Mouse (Mus musculus) hindbrain, embryonic 12.5 days (tissue): ENCODE results near the gene Gm17657. TPM values are rescaled to one million over a fixed set of nuclear protein-coding genes. Genes with fewer than 3 reads are reported as not detected.

Experiments used
- ATAC-seq: fragments of 200-750 bp; cut with Nextera tagmentation; 2 replicates; pipeline ENCODE4 v1.8.0; 2017; ENCODE audit warnings: moderate TSS enrichment; ENCODE audit not compliant: low FRiP score
- H3K27ac ChIP-seq: fragments of 300-500 bp; sonication (generic); 2 replicates; pipeline ENCODE4 v1.5.1; 2016; ENCODE audit warnings: mild to moderate bottlenecking
- H3K27me3 ChIP-seq: fragments of 300-500 bp; sonication (generic); 2 replicates; pipeline ENCODE4 v1.6.1; 2016; ENCODE audit warnings: mild to moderate bottlenecking
- H3K36me3 ChIP-seq: fragments of 300-500 bp; sonication (generic); 2 replicates; pipeline ENCODE4 v1.6.1; 2016; ENCODE audit warnings: mild to moderate bottlenecking
- H3K4me1 ChIP-seq: fragments of 300-500 bp; sonication (generic); 2 replicates; pipeline ENCODE4 v1.6.1; 2016
- H3K4me2 ChIP-seq: fragments of 300-500 bp; sonication (generic); replicated peaks from 2 replicates; pipeline ENCODE4 v1.6.1; 2016; ENCODE audit warnings: mild to moderate bottlenecking
- H3K4me3 ChIP-seq: fragments of 300-500 bp; sonication (generic); 2 replicates; pipeline ENCODE4 v1.5.1; 2016; ENCODE audit warnings: mild to moderate bottlenecking
- H3K9ac ChIP-seq: fragments of 300-500 bp; sonication (generic); 2 replicates; pipeline ENCODE4 v1.6.1; 2016; ENCODE audit warnings: mild to moderate bottlenecking, moderate library complexity
- H3K9me3 ChIP-seq: fragments of 300-500 bp; sonication (generic); replicated peaks from 2 replicates; pipeline ENCODE4 v1.6.1; 2016; ENCODE audit warnings: mild to moderate bottlenecking
- WGBS: fragments of 180-500 bp; shearing (Covaris S2); methylation state at CpG from one replicate; pipeline ENCODE4 v1.1.7; 2016; 5-methylcytosine and 5-hydroxymethylcytosine counted together
- polyA plus RNA-seq: library from polyadenylated mRNA; unstranded; fragments of >200 nt; fragmentation: Nextera tagmentation; extraction: Ambion mirVana; gene quantifications from 2 replicates; pipeline ENCODE4 v1.2.1, GENCODE M21; 2016

The Gm17657 gene
- polyA plus RNA-seq, 1 experiment from 2014 or later: not detected

GRCm38 (mm10) chr17:29569831-29570230, 20.4 kb upstream of the Gm17657 start:
- peaks cover 64% of the 10 kb centered on the region for H3K36me3 ChIP-seq
- H3K4me2 ChIP-seq: no peak overlapping the region
- H3K27ac ChIP-seq: no peak overlapping the region
- H3K9me3 ChIP-seq: no peaks in the 10 kb centered on the region
- ATAC-seq: no peak
- no peaks in the 10 kb centered on the region for H3K4me1 ChIP-seq
- no peak overlapping the region for H3K9ac ChIP-seq
- 80% methylated on average over 6 of the region's 6 CpGs for WGBS
- no peak overlapping the region for H3K4me3 ChIP-seq
- no peaks in the 10 kb centered on the region for H3K27me3 ChIP-seq

- Histone ChIP-seq H3K4me2 (no peak overlapping the region), H3K27ac (no peak overlapping the region), H3K4me1 (no peaks in the 10 kb centered on the region), H3K9ac (no peak overlapping the region), H3K4me3 (no peak overlapping the region), H3K9me3 (no peaks in the 10 kb centered on the region), H3K36me3 (peaks cover 56% of the 10 kb centered on the region), H3K27me3 (no peaks in the 10 kb centered on the region)
- no peak for ATAC-seq
- WGBS: 87% methylated on average over 15 of the region's 15 CpGs
Observed at GRCm38 (mm10) chr17:29568435-29568834, 19.0 kb upstream of the Gm17657 start.

- H3K27ac ChIP-seq: no peak overlapping the region
- peaks cover 29% of the 10 kb centered on the region for H3K36me3 ChIP-seq
Observed at GRCm38 (mm10) chr17:29565521-29565920, 16.1 kb upstream of the Gm17657 start.

GRCm38 (mm10) chr17:29558476-29558875, 9.0 kb upstream of the Gm17657 start:
- 74% methylated on average over 5 of the region's 5 CpGs for WGBS
- Histone ChIP-seq H3K4me2 (no peak overlapping the region), H3K4me3 (no peak overlapping the region), H3K4me1 (peaks cover 4% of the 10 kb centered on the region; the same call in 1 of the 2 replicates), H3K9me3 (0 out of 2 replicates have a peak, but pooled peaks cover 3% of the 10 kb centered on the region), H3K9ac (no peak overlapping the region), H3K36me3 (peaks cover 12% of the 10 kb centered on the region), H3K27ac (no peak overlapping the region), H3K27me3 (no peaks in the 10 kb centered on the region)
- ATAC-seq: no peak

More at GRCm38 (mm10) chr17:29565521-29565920, 16.1 kb upstream of the Gm17657 start:
- WGBS: 97% methylated on average over 5 of the region's 5 CpGs
- Histone ChIP-seq H3K9me3 (no peaks in the 10 kb centered on the region), H3K4me2 (no peak overlapping the region), H3K4me3 (no peak overlapping the region), H3K27me3 (no peaks in the 10 kb centered on the region), H3K9ac (no peak overlapping the region), H3K4me1 (no peaks in the 10 kb centered on the region)
- no peak for ATAC-seq

GRCm38 (mm10) chr17:29556893-29557292, 7.5 kb upstream of the Gm17657 start:
- peaks cover 4% of the 10 kb centered on the region; the same call in 1 of the 2 replicates for H3K4me1 ChIP-seq
- H3K4me2 ChIP-seq: no peak overlapping the region
- ATAC-seq: no peak
- H3K4me3 ChIP-seq: no peak overlapping the region
- WGBS: 87% methylated on average over 7 of the region's 7 CpGs
- 0 out of 2 replicates have a peak, but pooled peaks cover 3% of the 10 kb centered on the region for H3K9me3 ChIP-seq
- H3K27me3 ChIP-seq: no peaks in the 10 kb centered on the region
- peaks cover 12% of the 10 kb centered on the region for H3K36me3 ChIP-seq
- no peak overlapping the region for H3K9ac ChIP-seq
- no peak overlapping the region for H3K27ac ChIP-seq

- Histone ChIP-seq H3K9me3 (0 out of 2 replicates have a peak, but pooled peaks cover 3% of the 10 kb centered on the region), H3K4me3 (no peak overlapping the region), H3K36me3 (peaks cover 12% of the 10 kb centered on the region), H3K27me3 (no peaks in the 10 kb centered on the region), H3K27ac (no peak overlapping the region), H3K9ac (no peak overlapping the region), H3K4me2 (no peak overlapping the region), H3K4me1 (peaks cover 4% of the 10 kb centered on the region; the same call in 1 of the 2 replicates)
- WGBS: 95% methylated on average over 10 of the region's 10 CpGs
- no peak for ATAC-seq
Observed at GRCm38 (mm10) chr17:29556456-29556855, 7.0 kb upstream of the Gm17657 start.

GRCm38 (mm10) chr17:29554176-29554575, 4.7 kb upstream of the Gm17657 start:
- no peak overlapping the region for H3K4me2 ChIP-seq
- H3K4me3 ChIP-seq: no peak overlapping the region
- no peaks in the 10 kb centered on the region for H3K27me3 ChIP-seq
- no peak overlapping the region for H3K9ac ChIP-seq
- H3K27ac ChIP-seq: no peak overlapping the region
- no peak for ATAC-seq
- H3K9me3 ChIP-seq: no peaks in the 10 kb centered on the region
- H3K36me3 ChIP-seq: peaks cover 7% of the 10 kb centered on the region
- peaks cover 21% of the 10 kb centered on the region for H3K4me1 ChIP-seq

- Histone ChIP-seq H3K4me1 (peaks cover 20% of the 10 kb centered on the region), H3K36me3 (peaks cover 7% of the 10 kb centered on the region), H3K27me3 (no peaks in the 10 kb centered on the region), H3K27ac (no peak within 1 kb of the TSS), H3K9me3 (no peaks in the 10 kb centered on the region), H3K9ac (no peak within 1 kb of the TSS), H3K4me3 (no peak within 1 kb of the TSS), H3K4me2 (no peak within 1 kb of the TSS; the same call in 1 of the 2 replicates)
- WGBS: 96% methylated on average over 5 of the region's 5 CpGs
- no peak for ATAC-seq
Observed at GRCm38 (mm10) chr17:29552162-29552732, 2.8 kb upstream of the Gm17657 start, which contains the start of gene Tmem217. Gene Tmem217 (minus strand): TSS chr17:29552385.

- H3K27me3 ChIP-seq: no peaks in the 10 kb centered on the region
- ATAC-seq: no peak
- H3K4me1 ChIP-seq: peaks cover 18% of the 10 kb centered on the region
- WGBS: 59% methylated on average over 6 of the region's 6 CpGs
- H3K4me3 ChIP-seq: no peak overlapping the region
- H3K9me3 ChIP-seq: no peaks in the 10 kb centered on the region
- H3K27ac ChIP-seq: no peak overlapping the region
- H3K9ac ChIP-seq: no peak overlapping the region
- H3K4me2 ChIP-seq: peak overlapping the region; percentile 97
- H3K36me3 ChIP-seq: peaks cover 4% of the 10 kb centered on the region; the same call in 1 of the 2 replicates
Observed at GRCm38 (mm10) chr17:29551019-29551418, 1.6 kb upstream of the Gm17657 start.

GRCm38 (mm10) chr17:29548994-29549393, 444 bp downstream of the Gm17657 start:
- no peaks in the 10 kb centered on the region for H3K36me3 ChIP-seq
- no peak overlapping the region for H3K9ac ChIP-seq
- WGBS: 58% methylated on average over 8 of the region's 8 CpGs
- H3K9me3 ChIP-seq: no peaks in the 10 kb centered on the region
- peak overlapping the region; percentile 97 for H3K4me2 ChIP-seq
- no peak; the same call in 1 of the 2 replicates for ATAC-seq
- H3K4me1 ChIP-seq: peaks cover 18% of the 10 kb centered on the region
- no peak overlapping the region for H3K27ac ChIP-seq
- no peak overlapping the region for H3K4me3 ChIP-seq
- H3K27me3 ChIP-seq: no peaks in the 10 kb centered on the region

GRCm38 (mm10) chr17:29548494-29548893, 944 bp downstream of the Gm17657 start:
- Histone ChIP-seq H3K36me3 (no peaks in the 10 kb centered on the region), H3K27ac (no peak overlapping the region), H3K4me2 (no peak overlapping the region), H3K9ac (no peak overlapping the region), H3K27me3 (no peaks in the 10 kb centered on the region), H3K4me1 (peaks cover 18% of the 10 kb centered on the region), H3K4me3 (no peak overlapping the region), H3K9me3 (no peaks in the 10 kb centered on the region)
- ATAC-seq: no peak
- 70% methylated on average over 3 of the region's 3 CpGs for WGBS

GRCm38 (mm10) chr17:29545241-29545640, 4.2 kb downstream of the Gm17657 start:
- Histone ChIP-seq H3K9ac (no peak overlapping the region), H3K36me3 (no peaks in the 10 kb centered on the region), H3K4me1 (peaks cover 7% of the 10 kb centered on the region), H3K4me2 (no peak overlapping the region), H3K9me3 (no peaks in the 10 kb centered on the region), H3K27me3 (no peaks in the 10 kb centered on the region), H3K4me3 (no peak overlapping the region), H3K27ac (no peak overlapping the region)
- ATAC-seq: no peak
- 93% methylated on average over 5 of the region's 5 CpGs for WGBS

GRCm38 (mm10) chr17:29544064-29544463, 5.4 kb downstream of the Gm17657 start:
- ATAC-seq: no peak
- 85% methylated on average over 2 of the region's 2 CpGs for WGBS
- H3K27ac ChIP-seq: no peak overlapping the region
- H3K9me3 ChIP-seq: no peaks in the 10 kb centered on the region
- H3K9ac ChIP-seq: no peak overlapping the region
- H3K27me3 ChIP-seq: no peaks in the 10 kb centered on the region
- H3K36me3 ChIP-seq: no peaks in the 10 kb centered on the region
- H3K4me2 ChIP-seq: no peak overlapping the region
- no peak overlapping the region for H3K4me3 ChIP-seq
- 0 out of 2 replicates have a peak, but pooled peaks cover under 1% of the 10 kb centered on the region for H3K4me1 ChIP-seq
